Mouse (Mus musculus): ENCODE measurements around the gene Slx4ip. TPM values are rescaled to one million over a fixed set of nuclear protein-coding genes. Genes with fewer than 3 reads are reported as not detected.

The Slx4ip gene
- polyA plus RNA-seq, 1 experiment: 3.0 TPM

GRCm38 (mm10) chr2:136985998-136986730 lies 95.1 kb downstream of the Slx4ip start:
- H3K27ac ChIP-seq (ENCODE audit: insufficient read depth, low read length): no peak overlapping the region
- WGBS: 82% methylated on average over 6 of the region's 6 CpGs
- no peak for DNase-seq
- H3K4me1 ChIP-seq (ENCODE audit: control insufficient read depth, insufficient read depth, low read length): no peaks in the 10 kb centered on the region
- TF ChIP-seq CTCF (IDR thresholded peaks at IDR 0.05; ENCODE audit: borderline replicate concordance, insufficient read depth, low read depth, low read length): no peak
- no peak for TF ChIP-seq POLR2A (IDR thresholded peaks at IDR 0.05; ENCODE audit: borderline replicate concordance, insufficient read depth, low read length)
- no peak overlapping the region for H3K4me3 ChIP-seq (replicated peaks; ENCODE audit: insufficient read depth, low read depth, low read length)
- no peaks in the 10 kb centered on the region for H3K27me3 ChIP-seq (ENCODE audit: control insufficient read depth, insufficient read depth, low read length)

- Histone ChIP-seq H3K27ac (ENCODE audit: insufficient read depth, low read length) (no peak overlapping the region), H3K4me3 (replicated peaks; ENCODE audit: insufficient read depth, low read depth, low read length) (no peak overlapping the region), H3K27me3 (ENCODE audit: control insufficient read depth, insufficient read depth, low read length) (no peaks in the 10 kb centered on the region), H3K4me1 (ENCODE audit: control insufficient read depth, insufficient read depth, low read length) (0 out of 2 replicates have a peak, but pooled peaks cover 2% of the 10 kb centered on the region)
- no peak for TF ChIP-seq POLR2A (IDR thresholded peaks at IDR 0.05; ENCODE audit: borderline replicate concordance, insufficient read depth, low read length)
- TF ChIP-seq CTCF (IDR thresholded peaks at IDR 0.05; ENCODE audit: borderline replicate concordance, insufficient read depth, low read depth, low read length): no peak
- WGBS: 88% methylated on average over 3 of the region's 3 CpGs
- DNase-seq: no peak
Measured at GRCm38 (mm10) chr2:136993116-136993515, 102.1 kb downstream of the Slx4ip start.

- no peak overlapping the region for H3K4me3 ChIP-seq (replicated peaks; ENCODE audit: insufficient read depth, low read depth, low read length)
- no peak for DNase-seq
- TF ChIP-seq CTCF (IDR thresholded peaks at IDR 0.05; ENCODE audit: borderline replicate concordance, insufficient read depth, low read depth, low read length) (no peak), POLR2A (IDR thresholded peaks at IDR 0.05; ENCODE audit: borderline replicate concordance, insufficient read depth, low read length) (no peak)
Measured at GRCm38 (mm10) chr2:136997104-136997503, 106.1 kb downstream of the Slx4ip start.

GRCm38 (mm10) chr2:137002031-137002430 lies 111.0 kb downstream of the Slx4ip start:
- WGBS: 96% methylated on average over 1 of the region's 1 CpGs
- H3K4me1 ChIP-seq (ENCODE audit: control insufficient read depth, insufficient read depth, low read length): no peaks in the 10 kb centered on the region
- H3K4me3 ChIP-seq (replicated peaks; ENCODE audit: insufficient read depth, low read depth, low read length): no peak overlapping the region
- TF ChIP-seq POLR2A (IDR thresholded peaks at IDR 0.05; ENCODE audit: borderline replicate concordance, insufficient read depth, low read length): no peak
- TF ChIP-seq CTCF (IDR thresholded peaks at IDR 0.05; ENCODE audit: borderline replicate concordance, insufficient read depth, low read depth, low read length): no peak
- no peaks in the 10 kb centered on the region for H3K27me3 ChIP-seq (ENCODE audit: control insufficient read depth, insufficient read depth, low read length)
- no peak overlapping the region for H3K27ac ChIP-seq (ENCODE audit: insufficient read depth, low read length)
- no peak for DNase-seq

More at GRCm38 (mm10) chr2:136997104-136997503, 106.1 kb downstream of the Slx4ip start:
- Histone ChIP-seq H3K27me3 (ENCODE audit: control insufficient read depth, insufficient read depth, low read length) (no peaks in the 10 kb centered on the region), H3K27ac (ENCODE audit: insufficient read depth, low read length) (no peak overlapping the region), H3K4me1 (ENCODE audit: control insufficient read depth, insufficient read depth, low read length) (0 out of 2 replicates have a peak, but pooled peaks cover 2% of the 10 kb centered on the region)

GRCm38 (mm10) chr2:137006656-137007055 lies 115.6 kb downstream of the Slx4ip start:
- DNase-seq: no peak
- no peaks in the 10 kb centered on the region; the same call in 1 of the 2 replicates for H3K4me1 ChIP-seq (ENCODE audit: control insufficient read depth, insufficient read depth, low read length)
- 88% methylated on average over 1 of the region's 1 CpGs for WGBS
- H3K27ac ChIP-seq (ENCODE audit: insufficient read depth, low read length): no peak overlapping the region
- no peaks in the 10 kb centered on the region for H3K27me3 ChIP-seq (ENCODE audit: control insufficient read depth, insufficient read depth, low read length)
- no peak overlapping the region for H3K4me3 ChIP-seq (replicated peaks; ENCODE audit: insufficient read depth, low read depth, low read length)
- TF ChIP-seq CTCF (IDR thresholded peaks at IDR 0.05; ENCODE audit: borderline replicate concordance, insufficient read depth, low read depth, low read length) (no peak), POLR2A (IDR thresholded peaks at IDR 0.05; ENCODE audit: borderline replicate concordance, insufficient read depth, low read length) (no peak)

- H3K4me1 ChIP-seq (ENCODE audit: control insufficient read depth, insufficient read depth, low read length): no peaks in the 10 kb centered on the region; the same call in 1 of the 2 replicates
- H3K4me3 ChIP-seq (replicated peaks; ENCODE audit: insufficient read depth, low read depth, low read length): no peak overlapping the region
- no peak for DNase-seq
- no peaks in the 10 kb centered on the region for H3K27me3 ChIP-seq (ENCODE audit: control insufficient read depth, insufficient read depth, low read length)
- TF ChIP-seq POLR2A (IDR thresholded peaks at IDR 0.05; ENCODE audit: borderline replicate concordance, insufficient read depth, low read length) (no peak), CTCF (IDR thresholded peaks at IDR 0.05; ENCODE audit: borderline replicate concordance, insufficient read depth, low read depth, low read length) (no peak)
- no peak overlapping the region for H3K27ac ChIP-seq (ENCODE audit: insufficient read depth, low read length)
- 41% methylated on average over 1 of the region's 1 CpGs for WGBS
Measured at GRCm38 (mm10) chr2:137011980-137012379, 121.0 kb downstream of the Slx4ip start.

GRCm38 (mm10) chr2:137013151-137013550 lies 122.1 kb downstream of the Slx4ip start:
- DNase-seq: no peak
- 80% methylated on average over 3 of the region's 3 CpGs for WGBS
- no peaks in the 10 kb centered on the region for H3K27me3 ChIP-seq (ENCODE audit: control insufficient read depth, insufficient read depth, low read length)

GRCm38 (mm10) chr2:137013811-137014350 lies 122.9 kb downstream of the Slx4ip start:
- DNase-seq: no peak
- TF ChIP-seq CTCF (IDR thresholded peaks at IDR 0.05; ENCODE audit: borderline replicate concordance, insufficient read depth, low read depth, low read length) (no peak), POLR2A (IDR thresholded peaks at IDR 0.05; ENCODE audit: borderline replicate concordance, insufficient read depth, low read length) (no peak)
- Histone ChIP-seq H3K27me3 (ENCODE audit: control insufficient read depth, insufficient read depth, low read length) (no peaks in the 10 kb centered on the region), H3K4me1 (ENCODE audit: control insufficient read depth, insufficient read depth, low read length) (no peaks in the 10 kb centered on the region; the same call in 1 of the 2 replicates), H3K4me3 (replicated peaks; ENCODE audit: insufficient read depth, low read depth, low read length) (no peak overlapping the region), H3K27ac (ENCODE audit: insufficient read depth, low read length) (no peak overlapping the region)
- WGBS: 60% methylated on average over 4 of the region's 4 CpGs

More at GRCm38 (mm10) chr2:137013151-137013550, 122.1 kb downstream of the Slx4ip start:
- no peak overlapping the region for H3K27ac ChIP-seq (ENCODE audit: insufficient read depth, low read length)
- H3K4me1 ChIP-seq (ENCODE audit: control insufficient read depth, insufficient read depth, low read length): no peaks in the 10 kb centered on the region; the same call in 1 of the 2 replicates
- H3K4me3 ChIP-seq (replicated peaks; ENCODE audit: insufficient read depth, low read depth, low read length): no peak overlapping the region
- TF ChIP-seq POLR2A (IDR thresholded peaks at IDR 0.05; ENCODE audit: borderline replicate concordance, insufficient read depth, low read length) (no peak), CTCF (IDR thresholded peaks at IDR 0.05; ENCODE audit: borderline replicate concordance, insufficient read depth, low read depth, low read length) (no peak)
